Mouse (Mus musculus): ENCODE measurements at regions not wholly inside any gene's neighbourhood (a gene's known extent, or its start where the extent isn't known, plus 50 kb on each side); places are given as distances from the start of the nearest gene placed in this dataset.

DNA sequence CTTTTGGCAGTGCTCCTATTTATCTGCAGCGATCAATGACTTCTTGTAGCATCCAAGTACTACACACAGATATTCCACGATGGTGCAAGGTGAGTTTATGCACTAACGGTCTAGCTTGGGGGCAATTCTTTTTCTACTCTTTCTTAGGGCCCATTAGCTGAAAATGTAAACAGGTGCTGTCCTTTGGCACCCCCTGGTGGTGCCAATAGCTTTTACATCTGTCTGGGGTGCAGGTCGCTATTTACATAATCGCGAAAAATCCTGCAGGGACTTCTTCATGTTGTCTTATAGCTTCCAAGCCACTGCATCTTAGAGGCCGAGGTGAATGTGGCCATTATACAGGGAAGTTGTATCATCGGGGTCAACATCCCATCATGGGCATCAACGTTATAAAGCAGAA, 175.9 kb downstream of the Rps12 start:
- DNase-seq (ENCODE audit: low spot score in 2 of 2): peak; percentile 50 to 62

DNA sequence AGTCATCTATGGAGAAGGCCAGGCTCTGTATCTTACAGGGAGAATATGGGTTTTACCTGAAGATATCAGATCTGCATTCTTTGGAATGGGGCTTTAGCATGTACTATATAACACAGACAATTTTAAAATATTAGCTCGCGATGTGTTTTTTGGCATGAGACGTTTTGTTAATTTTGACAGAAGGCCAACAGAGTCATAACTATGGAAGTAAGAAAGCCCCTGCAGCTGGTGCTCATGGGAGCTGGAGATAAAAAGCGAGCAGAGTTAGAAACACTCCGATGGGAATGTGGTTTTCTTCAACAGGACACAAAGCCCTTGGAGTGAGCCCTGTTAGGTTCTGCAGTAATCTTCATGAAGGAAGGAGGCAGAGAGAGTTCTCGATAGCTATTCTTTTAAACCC, 176.6 kb downstream of the Rps12 start:
- DNase-seq (ENCODE audit: low spot score in 2 of 2): no peak

DNA sequence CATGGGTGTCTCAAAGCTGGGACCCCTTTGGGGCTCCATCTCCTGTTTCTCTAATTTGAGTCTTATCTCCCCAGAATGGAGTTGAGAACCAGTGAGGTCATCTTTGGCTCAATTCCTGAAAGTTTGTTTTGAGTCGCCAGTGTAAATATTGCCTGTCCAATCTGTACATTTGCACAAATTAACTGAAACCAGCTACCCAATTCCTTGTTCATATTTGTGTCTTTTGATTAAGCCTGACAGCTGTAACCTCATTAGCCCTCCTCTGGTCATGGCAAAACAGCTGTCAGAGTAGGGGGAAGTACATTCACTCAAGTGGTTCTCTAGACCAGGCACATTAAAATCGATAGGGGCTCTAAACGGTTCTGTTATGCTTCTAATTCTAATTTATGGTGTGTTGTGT, 177.0 kb downstream of the Rps12 start:
- DNase-seq (ENCODE audit: low spot score in 2 of 2): no peak

GRCm38 (mm10) chr10:23609270-23609914, 177.7 kb downstream of the Rps12 start:
- DNase-seq (ENCODE audit: low spot score in 2 of 2): peak in 1 of 2 experiments; percentile 12

DNA sequence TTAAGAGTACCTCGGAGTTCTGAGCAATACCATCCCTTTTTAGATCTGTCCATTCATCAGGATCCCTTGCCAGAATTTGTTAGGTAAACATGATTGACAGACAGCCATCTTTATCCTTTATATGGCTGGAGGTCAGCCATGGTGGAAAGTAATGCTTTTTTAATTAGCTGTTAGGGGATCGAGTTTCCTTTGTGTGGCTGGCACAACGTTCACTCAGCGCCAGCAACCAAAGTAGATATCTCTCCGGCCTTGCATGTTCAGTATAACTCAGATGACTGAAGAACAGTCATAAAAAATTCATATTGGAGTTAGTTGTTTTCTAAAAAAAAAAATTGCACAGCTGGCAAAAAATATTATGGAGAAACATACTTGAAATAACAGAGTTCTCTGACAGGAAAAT, 186.4 kb downstream of the Rps12 start:
- DNase-seq (ENCODE audit: low spot score in 2 of 2): no peak

- DNase-seq (ENCODE audit: low spot score in 2 of 2): no peak
Measured at GRCm38 (mm10) chr10:23595541-23595940, 191.5 kb downstream of the Rps12 start.

GRCm38 (mm10) chr10:23580230-23580629, 206.8 kb downstream of the Rps12 start:
- DNase-seq (ENCODE audit: low spot score in 2 of 2): no peak

GRCm38 (mm10) chr10:23571013-23571412, 216.1 kb downstream of the Rps12 start:
- DNase-seq (ENCODE audit: low spot score in 2 of 2): no peak

DNA sequence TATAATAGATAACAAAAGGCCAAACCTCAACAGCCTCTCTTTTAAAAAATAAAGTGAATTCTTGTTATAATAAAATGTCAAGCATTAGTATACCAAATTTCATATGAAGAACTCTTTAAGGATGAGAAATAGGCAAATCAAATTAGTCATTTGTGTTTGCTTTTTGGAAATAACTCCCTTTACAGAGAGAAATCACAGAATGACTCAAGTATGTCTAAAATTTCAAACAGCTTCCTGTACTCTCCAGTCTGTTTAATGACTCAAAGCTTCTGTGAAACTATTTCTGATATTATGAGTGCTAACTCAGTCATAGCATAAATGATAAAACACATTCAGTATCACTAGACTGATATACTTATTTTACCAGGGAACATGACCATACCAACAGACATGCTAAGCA, 217.7 kb downstream of the Rps12 start:
- no peak for DNase-seq (ENCODE audit: low spot score in 2 of 2)

DNA sequence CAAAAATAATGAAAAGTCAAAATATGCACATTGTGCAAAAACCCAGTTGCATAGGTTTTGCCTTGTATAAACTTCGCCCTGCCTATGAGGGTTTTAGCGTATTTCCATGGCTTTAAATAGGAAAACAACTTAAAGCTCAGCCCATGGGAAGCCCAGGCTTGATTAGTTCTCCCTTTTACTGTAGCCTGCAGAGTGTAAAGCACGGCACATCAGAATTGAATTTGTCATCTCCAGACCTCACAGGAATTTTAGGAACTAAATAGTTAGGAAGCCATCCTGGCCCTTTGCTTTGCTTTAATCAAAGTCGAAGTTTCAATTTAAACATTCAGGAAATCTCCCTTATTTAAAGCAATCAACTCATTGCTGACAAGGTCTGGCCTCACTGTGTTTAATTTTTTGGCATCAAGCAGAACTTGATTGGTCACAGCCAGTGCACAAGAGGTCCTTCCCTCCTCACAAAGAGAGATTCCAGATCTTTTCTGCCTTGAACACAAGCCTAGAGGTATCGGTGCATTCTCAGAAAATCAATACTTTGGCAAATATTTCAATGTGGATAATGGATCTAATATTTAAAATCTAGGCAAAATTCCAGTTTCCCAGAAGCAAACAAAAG, 211.8 kb upstream of the Eya4 start:
- DNase-seq (ENCODE audit: low spot score in 2 of 2): no peak

DNA sequence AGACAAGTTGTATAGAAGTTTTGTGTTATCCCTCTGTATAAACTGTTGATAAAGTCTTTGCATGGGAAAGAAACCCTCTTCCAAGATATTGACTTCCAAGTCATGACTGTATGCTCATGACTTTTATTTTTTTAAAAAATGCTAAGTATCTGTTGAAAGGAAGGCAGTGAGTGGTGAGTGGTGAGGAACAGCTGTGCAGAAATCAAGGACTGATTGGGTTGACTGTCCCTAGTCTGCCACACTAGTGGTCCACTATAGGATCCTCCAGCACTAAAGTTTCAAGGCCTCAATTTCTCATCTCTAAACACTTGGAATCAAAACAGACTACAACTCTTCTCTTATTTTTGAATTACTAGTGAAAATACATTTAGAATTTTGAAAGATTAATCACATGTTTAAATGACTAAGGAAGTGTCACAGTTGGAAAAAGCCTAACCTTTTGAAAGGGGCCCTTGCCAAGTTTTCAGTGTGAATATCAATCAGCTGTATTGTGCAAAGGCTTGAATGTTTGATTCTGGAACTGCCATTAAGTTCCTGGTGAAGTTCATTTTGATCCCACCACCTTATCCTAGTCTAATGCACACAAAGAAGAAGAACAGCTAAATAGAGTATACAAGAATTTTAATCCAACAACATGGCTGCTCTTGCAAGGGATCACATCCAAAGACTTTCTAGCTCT, 209.5 kb upstream of the Eya4 start:
- no peak for DNase-seq (ENCODE audit: low spot score in 2 of 2)

DNA sequence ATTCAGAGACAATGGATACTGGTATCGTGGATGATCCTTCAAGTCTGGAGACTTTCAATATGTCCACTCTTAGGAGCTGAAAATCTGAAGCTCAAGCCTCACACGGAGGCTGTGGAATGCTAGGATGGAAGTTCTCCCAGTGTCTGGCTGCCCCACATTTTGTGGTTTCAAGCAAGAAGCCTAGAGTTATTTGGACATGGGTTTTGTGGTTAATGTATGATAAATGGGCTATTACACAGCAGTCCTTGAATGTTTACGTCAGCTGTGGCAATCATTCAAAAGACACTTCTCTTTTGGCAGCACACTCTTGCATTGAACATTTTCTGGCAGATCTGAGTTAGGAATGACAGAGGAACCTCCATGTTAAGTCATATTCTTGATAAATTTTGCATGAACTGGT, 207.2 kb upstream of the Eya4 start:
- no peak for DNase-seq (ENCODE audit: low spot score in 2 of 2)

- no peak for DNase-seq (ENCODE audit: low spot score in 2 of 2)
Measured at GRCm38 (mm10) chr10:23549207-23549606, 198.6 kb upstream of the Eya4 start.

GRCm38 (mm10) chr10:23548322-23548721, 197.7 kb upstream of the Eya4 start:
- DNase-seq (ENCODE audit: low spot score in 2 of 2): no peak

- DNase-seq (ENCODE audit: low spot score in 2 of 2): no peak
Measured at GRCm38 (mm10) chr10:23542712-23543111, 192.1 kb upstream of the Eya4 start.

DNA sequence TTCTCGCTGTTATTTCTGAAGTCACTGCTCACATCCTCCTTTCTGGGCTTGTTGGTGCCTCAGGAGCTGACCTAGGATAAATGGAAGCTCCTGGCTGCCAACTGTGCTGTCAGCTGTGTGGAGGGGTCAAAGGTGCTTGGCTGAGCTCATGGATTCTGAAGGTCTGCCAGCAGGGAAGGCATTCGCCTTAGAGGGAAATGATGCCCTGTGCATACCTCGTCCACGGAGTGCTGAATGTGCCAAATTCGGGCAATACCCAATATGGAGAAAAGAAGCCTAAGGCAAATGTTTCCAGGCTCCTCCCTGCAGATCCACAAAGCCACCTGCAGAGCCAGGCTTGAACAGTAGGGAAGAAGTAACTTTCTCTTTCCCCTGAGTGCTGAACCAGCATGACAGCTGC, 191.3 kb upstream of the Eya4 start:
- DNase-seq (ENCODE audit: low spot score in 2 of 2): no peak

GRCm38 (mm10) chr10:23534636-23535035, 184.1 kb upstream of the Eya4 start:
- DNase-seq (ENCODE audit: low spot score in 2 of 2): no peak

GRCm38 (mm10) chr10:23531964-23532758, 181.6 kb upstream of the Eya4 start:
- DNase-seq (ENCODE audit: low spot score in 2 of 2): no peak

DNA sequence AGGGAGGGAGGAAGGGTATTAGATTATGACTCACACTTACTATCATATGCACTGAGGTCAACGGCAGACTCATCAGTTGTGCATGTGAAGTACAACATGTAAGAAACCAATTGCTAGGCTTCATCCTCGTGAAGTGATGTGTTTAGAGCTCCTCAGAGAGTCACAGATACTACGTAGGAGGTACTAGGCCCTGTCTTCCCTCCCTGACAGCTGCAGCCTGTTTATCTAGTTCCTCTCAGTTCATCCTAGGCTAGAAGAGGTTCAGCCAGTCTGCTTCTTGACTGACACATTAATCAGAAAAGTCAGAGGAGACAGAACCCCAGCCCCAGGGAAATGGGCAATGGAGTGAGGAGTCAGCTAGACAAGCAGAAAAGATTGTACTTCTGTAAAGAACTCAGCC, 180.1 kb upstream of the Eya4 start:
- no peak for DNase-seq (ENCODE audit: low spot score in 2 of 2)

GRCm38 (mm10) chr10:23526796-23527195, 176.2 kb upstream of the Eya4 start:
- no peak for DNase-seq (ENCODE audit: low spot score in 2 of 2)

- DNase-seq (ENCODE audit: low spot score in 2 of 2): no peak
Measured at GRCm38 (mm10) chr10:23522664-23523063, 172.1 kb upstream of the Eya4 start.

DNA sequence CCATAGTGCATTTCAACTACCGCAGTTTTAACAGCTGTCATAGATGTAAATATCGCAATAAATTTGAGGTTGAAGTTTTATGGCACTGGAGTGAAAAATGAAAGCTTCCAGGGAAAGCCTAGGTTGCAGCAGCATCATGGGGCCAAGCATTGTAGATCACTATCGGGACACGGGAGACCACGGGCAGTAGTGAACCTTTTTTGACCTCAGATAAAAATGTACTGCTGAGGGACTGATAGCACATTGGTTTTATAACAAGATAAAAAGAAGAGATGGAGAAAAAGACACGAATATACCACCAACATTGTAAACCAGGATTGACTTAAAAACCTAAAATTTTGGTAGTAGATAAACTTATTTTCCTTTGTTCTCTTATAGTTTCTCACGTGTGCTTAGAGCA, 143.1 kb upstream of the Eya4 start:
- no peak for DNase-seq (ENCODE audit: low spot score in 2 of 2)

Data from left cerebral cortex, adult 18-20 months (tissue).